Mouse (Mus musculus): ENCODE measurements around the gene Emc8.

Gene Emc8

GRCm38 (mm10) chr8:120686051-120686450, 17.7 kb upstream of the Emc8 start:
- in situ Hi-C loops (cut with MseI, MboI), result loop anchor here in 1 of 2 experiments (25.0 kb wide), 1 partner anchor 401 kb away; the partner anchor contains the start of gene Foxf1

- in situ Hi-C loops (cut with MseI, MboI), result loop anchor here in 1 of 2 experiments (25.0 kb wide), 1 partner anchor 402 kb away; the partner anchor contains the start of gene Foxf1
Observed at GRCm38 (mm10) chr8:120685591-120685990, 17.2 kb upstream of the Emc8 start.

DNA sequence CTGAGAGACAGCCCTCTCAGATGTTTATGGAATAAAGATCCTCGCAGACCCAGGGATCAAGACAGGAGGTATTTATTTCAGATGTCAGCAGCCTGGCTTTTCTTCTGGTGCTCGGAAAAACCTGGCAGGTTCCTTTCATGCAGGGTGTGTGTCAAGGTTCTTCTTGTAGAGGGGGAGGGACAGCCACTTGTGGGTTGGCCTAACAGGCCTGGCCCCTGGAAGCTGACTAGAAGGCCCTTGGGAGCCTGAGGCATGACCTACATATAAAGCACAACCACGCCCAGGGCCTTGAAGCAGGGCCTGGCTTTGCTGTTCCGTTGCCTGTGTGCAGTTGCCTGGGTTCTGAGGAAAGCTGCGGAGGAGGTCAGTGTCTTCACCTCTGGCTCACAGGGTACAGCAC, 16.7 kb upstream of the Emc8 start:
- in situ Hi-C loops (cut with MseI, MboI), result loop anchor here in 1 of 2 experiments (25.0 kb wide), 1 partner anchor 402 kb away; the partner anchor contains the start of gene Foxf1

DNA sequence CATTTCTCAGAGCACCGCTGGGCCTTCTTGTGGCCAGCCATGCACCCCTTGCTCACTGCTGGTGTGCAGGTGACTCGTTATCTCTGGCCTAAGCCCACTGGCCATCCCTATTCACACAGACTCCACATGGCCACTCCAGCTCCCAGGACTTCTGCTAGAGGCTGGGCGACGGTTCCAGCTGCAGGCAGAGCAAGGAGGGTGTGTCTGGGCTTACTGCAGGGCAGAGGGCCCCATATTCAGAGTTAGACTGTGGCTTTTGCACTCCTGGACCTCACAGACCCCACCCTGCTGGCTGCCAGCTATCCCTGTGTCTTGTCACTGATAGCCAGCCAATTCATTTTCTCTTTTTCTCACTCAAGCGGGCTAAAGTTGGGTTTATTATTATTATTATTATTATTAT, 15.7 kb upstream of the Emc8 start:
- in situ Hi-C loops (cut with MseI, MboI), result loop anchor here (5.0 to 25.0 kb wide), 3 partner anchors 108 to 403 kb away; partner anchors contain the start of gene Foxf1 (in 1 of the 2)

GRCm38 (mm10) chr8:120683602-120684001, 15.2 kb upstream of the Emc8 start:
- in situ Hi-C loops (cut with MseI, MboI), result loop anchor here (5.0 to 25.0 kb wide), 3 partner anchors 109 to 404 kb away; partner anchors contain the start of gene Foxf1 (in 1 of the 2)

- in situ Hi-C loops (cut with MseI, MboI), result loop anchor here (5.0 to 25.0 kb wide), 3 partner anchors 111 to 406 kb away; partner anchors contain the start of gene Foxf1 (in 1 of the 2)
Observed at GRCm38 (mm10) chr8:120681113-120681512, 12.7 kb upstream of the Emc8 start.

GRCm38 (mm10) chr8:120680405-120680804, 12.0 kb upstream of the Emc8 start:
- in situ Hi-C loops (cut with MseI, MboI), result loop anchor here (5.0 to 25.0 kb wide), 3 partner anchors 112 to 407 kb away; partner anchors contain the start of gene Foxf1 (in 1 of the 2)

GRCm38 (mm10) chr8:120679629-120680387, 11.4 kb upstream of the Emc8 start:
- in situ Hi-C loops (cut with MseI, MboI), result loop anchor here (5.0 to 25.0 kb wide), 3 partner anchors 112 to 407 kb away; partner anchors contain the start of gene Foxf1 (in 1 of the 2)

GRCm38 (mm10) chr8:120678447-120678846, 10.1 kb upstream of the Emc8 start:
- in situ Hi-C loops (cut with MseI, MboI), result loop anchor here in 1 of 2 experiments (25.0 kb wide), 1 partner anchor 409 kb away; the partner anchor contains the start of gene Foxf1

- in situ Hi-C loops (cut with MseI, MboI), result loop anchor here in 1 of 2 experiments (25.0 kb wide), 1 partner anchor 412 kb away; the partner anchor contains the start of gene Foxf1
Observed at GRCm38 (mm10) chr8:120675718-120676117, 7.3 kb upstream of the Emc8 start.

- in situ Hi-C loops (cut with MseI, MboI), result no loop called here
Observed at GRCm38 (mm10) chr8:120673298-120673697, 4.9 kb upstream of the Emc8 start.

DNA sequence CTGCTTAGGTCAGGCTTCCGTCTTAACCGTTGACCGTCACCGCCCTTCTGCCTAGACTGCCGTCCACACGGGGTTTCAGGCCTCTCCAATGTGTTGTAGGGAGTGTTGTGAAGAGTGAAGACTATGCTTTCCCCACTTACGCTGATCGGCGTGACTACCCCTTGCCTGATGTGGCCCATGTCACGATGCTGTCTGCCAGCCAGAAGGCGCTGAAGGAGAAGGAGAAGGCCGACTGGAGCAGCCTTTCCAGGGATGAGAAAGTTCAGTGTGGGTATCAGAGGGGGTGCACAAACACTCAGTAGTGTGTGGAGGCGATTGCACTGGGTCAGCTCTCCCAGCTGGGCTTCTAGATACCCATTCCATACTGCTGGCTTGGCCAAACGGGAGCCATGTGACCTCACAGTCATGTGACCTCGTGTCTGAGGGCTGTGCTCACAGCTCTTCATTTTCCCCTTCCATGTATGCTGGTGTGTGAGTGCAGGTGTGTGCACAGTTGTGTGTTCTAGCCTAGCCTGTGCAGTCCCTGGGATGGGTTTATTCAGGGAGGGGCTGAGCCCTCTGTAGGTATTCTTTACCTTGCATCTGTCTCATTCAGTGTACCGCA, 4.4 kb upstream of the Emc8 start:
- in situ Hi-C loops (cut with MseI, MboI), result no loop called here

GRCm38 (mm10) chr8:120671775-120672174, 3.4 kb upstream of the Emc8 start:
- in situ Hi-C loops (cut with MseI, MboI), result no loop called here

GRCm38 (mm10) chr8:120667561-120668373, 606 bp downstream of the Emc8 start, which contains the start of the genes Gm27021 and Cox4i1:
Gm27021 (minus strand) TSS chr8:120668079.
Cox4i1 (plus strand) TSS chr8:120668222.
- in situ Hi-C loops (cut with MseI, MboI), result no loop called here

DNA sequence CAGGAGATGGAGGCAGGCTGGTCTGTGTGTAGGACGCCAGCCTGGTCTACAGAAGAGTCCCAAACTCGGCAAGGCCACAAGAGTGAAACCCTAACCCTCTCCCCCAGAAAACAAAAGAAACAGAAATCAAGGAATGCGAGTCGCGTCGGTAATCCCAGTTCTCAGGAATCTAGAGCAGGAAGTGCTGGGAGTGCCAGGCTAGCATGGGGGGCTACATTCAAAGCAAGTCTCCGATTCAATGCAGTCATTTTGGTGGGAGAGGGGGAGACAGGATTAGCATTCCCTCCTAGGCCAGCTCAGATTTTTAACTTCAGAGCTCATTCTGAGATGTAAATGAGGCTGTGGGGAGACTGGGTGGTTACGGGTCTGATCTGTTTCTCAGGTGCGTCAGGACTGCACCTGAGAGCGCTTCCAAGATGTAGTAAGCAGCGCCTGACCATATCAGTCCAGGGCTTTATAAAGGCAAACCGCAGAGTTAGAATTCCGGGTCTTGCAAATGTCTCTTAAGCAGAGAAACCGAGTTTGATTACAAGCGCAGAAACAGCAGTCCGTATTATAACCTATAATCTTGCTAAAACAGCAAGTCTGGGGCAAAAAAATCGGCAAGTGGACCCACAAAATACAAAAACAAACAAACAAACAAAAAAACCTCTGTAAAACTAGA, 1.4 kb downstream of the Emc8 start:
- in situ Hi-C loops (cut with MseI, MboI), result no loop called here

- in situ Hi-C loops (cut with MseI, MboI), result no loop called here
Observed at GRCm38 (mm10) chr8:120665726-120666455, 2.5 kb downstream of the Emc8 start.

DNA sequence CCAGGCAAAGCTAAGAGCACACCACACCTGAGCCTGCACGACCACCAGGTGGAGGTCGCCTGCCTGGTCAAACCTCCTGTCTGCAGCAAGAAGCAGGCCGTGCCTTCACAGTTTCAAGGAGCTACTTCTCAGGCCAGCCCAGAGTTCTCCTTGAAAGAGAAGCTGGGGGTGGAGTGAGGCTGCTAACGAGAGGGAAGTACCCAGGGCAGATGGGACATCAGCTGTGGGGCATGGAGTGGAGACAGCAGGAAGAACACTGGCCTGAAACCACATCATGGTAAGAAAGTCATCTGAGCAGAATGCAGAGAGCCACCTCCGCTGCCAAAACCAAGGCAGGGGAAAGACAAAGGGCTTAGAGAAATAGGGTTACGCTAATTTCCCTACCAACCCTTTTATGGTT, 3.8 kb downstream of the Emc8 start:
- in situ Hi-C loops (cut with MseI, MboI), result no loop called here

GRCm38 (mm10) chr8:120657415-120657814, 11.0 kb downstream of the Emc8 start:
- in situ Hi-C loops (cut with MseI, MboI), result no loop called here

- in situ Hi-C loops (cut with MseI, MboI), result no loop called here
Observed at GRCm38 (mm10) chr8:120656322-120657052, 11.9 kb downstream of the Emc8 start.
